Mouse (Mus musculus): ENCODE data around the gene Fut11. TPM values are rescaled to one million over a fixed set of nuclear protein-coding genes. Genes with fewer than 3 reads are reported as not detected.

Gene Fut11
- polyA plus RNA-seq, 2 experiments = 3.3 to 4.3 TPM

- no peak overlapping the region for H3K4me2 ChIP-seq (ENCODE audit: low read depth)
- WGBS (ENCODE audit: insufficient replicate concordance) = 65% methylated on average over 11 of the region's 11 CpGs
- H3K4me1 ChIP-seq (replicated peaks; ENCODE audit: control insufficient read depth in 2 of 2, insufficient read depth in 2 of 2, low read length in 1 of 2) = peaks cover under 1 to 8% of the 10 kb centered on the region in 2 experiments; a peak in 3 of 4 replicates
- no peak overlapping the region for H3K9ac ChIP-seq (replicated peaks)
- H3K27me3 ChIP-seq (ENCODE audit: control insufficient read depth, insufficient read depth, low read length) = no peaks in the 10 kb centered on the region
- H3K36me3 ChIP-seq (replicated peaks; ENCODE audit: control insufficient read depth, insufficient read depth, low read depth) = peaks cover 12% of the 10 kb centered on the region
- TF ChIP-seq CTCF (IDR thresholded peaks at IDR 0.05; ENCODE audit: low read depth) (no peak), EP300 (IDR thresholded peaks at IDR 0.05; ENCODE audit: low read depth) (no peak)
- ATAC-seq (ENCODE audit: insufficient read depth) (no peak), DNase-seq (ENCODE audit: low read depth in 3 of 3, low spot score in 3 of 3) (no peak)
- H3K4me3 ChIP-seq (ENCODE audit: insufficient read depth in 1 of 2, low read depth in 2 of 2, low read length in 2 of 2) = no peak overlapping the region
- no peak overlapping the region for H3K27ac ChIP-seq
- no peaks in the 10 kb centered on the region for H3K9me3 ChIP-seq (ENCODE audit: control insufficient read depth, low read length)
Measured at GRCm38 (mm10) chr14:20713832-20714231, 19.1 kb downstream of the Fut11 start.

- DNase-seq (ENCODE audit: low read depth in 3 of 3, low spot score in 3 of 3) = no peak
- Histone ChIP-seq H3K9me3 (ENCODE audit: control insufficient read depth, low read length) (no peaks in the 10 kb centered on the region), H3K36me3 (replicated peaks; ENCODE audit: control insufficient read depth, insufficient read depth, low read depth) (peaks cover 29% of the 10 kb centered on the region), H3K4me3 (ENCODE audit: insufficient read depth in 1 of 2, low read depth in 2 of 2, low read length in 2 of 2) (no peak overlapping the region), H3K9ac (replicated peaks) (no peak overlapping the region), H3K27ac (no peak overlapping the region), H3K4me1 (replicated peaks; ENCODE audit: control insufficient read depth in 2 of 2, insufficient read depth in 2 of 2, low read length in 1 of 2) (peaks cover 0 to 6% of the 10 kb centered on the region in 2 experiments; a peak in 2 of 4 replicates), H3K27me3 (ENCODE audit: control insufficient read depth, insufficient read depth, low read length) (no peaks in the 10 kb centered on the region), H3K4me2 (ENCODE audit: low read depth) (no peak overlapping the region)
- ATAC-seq (ENCODE audit: insufficient read depth) = no peak
- TF ChIP-seq CTCF (IDR thresholded peaks at IDR 0.05; ENCODE audit: low read depth) (no peak), EP300 (IDR thresholded peaks at IDR 0.05; ENCODE audit: low read depth) (no peak)
- WGBS (ENCODE audit: insufficient replicate concordance) = 75% methylated on average over 10 of the region's 10 CpGs
Measured at GRCm38 (mm10) chr14:20718443-20718842, 23.7 kb downstream of the Fut11 start.

GRCm38 (mm10) chr14:20719767-20720166 lies 25.0 kb downstream of the Fut11 start:
- H3K27me3 ChIP-seq (ENCODE audit: control insufficient read depth, insufficient read depth, low read length) = no peaks in the 10 kb centered on the region
- peaks cover 0 to 6% of the 10 kb centered on the region in 2 experiments; a peak in 2 of 4 replicates for H3K4me1 ChIP-seq (replicated peaks; ENCODE audit: control insufficient read depth in 2 of 2, insufficient read depth in 2 of 2, low read length in 1 of 2)
- H3K4me3 ChIP-seq (ENCODE audit: insufficient read depth in 1 of 2, low read depth in 2 of 2, low read length in 2 of 2) = no peak overlapping the region
- 83% methylated on average over 12 of the region's 12 CpGs for WGBS (ENCODE audit: insufficient replicate concordance)
- ATAC-seq (ENCODE audit: insufficient read depth) (no peak), DNase-seq (ENCODE audit: low read depth in 3 of 3, low spot score in 3 of 3) (no peak)
- no peak overlapping the region for H3K27ac ChIP-seq
- H3K36me3 ChIP-seq (replicated peaks; ENCODE audit: control insufficient read depth, insufficient read depth, low read depth) = peaks cover 42% of the 10 kb centered on the region
- no peaks in the 10 kb centered on the region for H3K9me3 ChIP-seq (ENCODE audit: control insufficient read depth, low read length)
- no peak for TF ChIP-seq EP300 (IDR thresholded peaks at IDR 0.05; ENCODE audit: low read depth)
- no peak for TF ChIP-seq CTCF (IDR thresholded peaks at IDR 0.05; ENCODE audit: low read depth)
- H3K9ac ChIP-seq (replicated peaks) = no peak overlapping the region
- no peak overlapping the region for H3K4me2 ChIP-seq (ENCODE audit: low read depth)

GRCm38 (mm10) chr14:20721371-20721770 lies 26.6 kb downstream of the Fut11 start:
- Histone ChIP-seq H3K27ac (no peak overlapping the region), H3K9ac (replicated peaks) (no peak overlapping the region), H3K27me3 (ENCODE audit: control insufficient read depth, insufficient read depth, low read length) (no peaks in the 10 kb centered on the region), H3K36me3 (replicated peaks; ENCODE audit: control insufficient read depth, insufficient read depth, low read depth) (peaks cover 52% of the 10 kb centered on the region), H3K4me1 (replicated peaks; ENCODE audit: control insufficient read depth in 2 of 2, insufficient read depth in 2 of 2, low read length in 1 of 2) (peaks cover 10 to 16% of the 10 kb centered on the region in 2 experiments), H3K9me3 (ENCODE audit: control insufficient read depth, low read length) (no peaks in the 10 kb centered on the region), H3K4me3 (ENCODE audit: insufficient read depth in 1 of 2, low read depth in 2 of 2, low read length in 2 of 2) (no peak overlapping the region), H3K4me2 (ENCODE audit: low read depth) (no peak overlapping the region)
- no peak for DNase-seq (ENCODE audit: low read depth in 3 of 3, low spot score in 3 of 3)
- no peak for ATAC-seq (ENCODE audit: insufficient read depth)
- TF ChIP-seq EP300 (IDR thresholded peaks at IDR 0.05; ENCODE audit: low read depth) = no peak
- TF ChIP-seq CTCF (IDR thresholded peaks at IDR 0.05; ENCODE audit: low read depth) = no peak
- 82% methylated on average over 4 of the region's 4 CpGs for WGBS (ENCODE audit: insufficient replicate concordance)

GRCm38 (mm10) chr14:20723006-20723405 lies 28.2 kb downstream of the Fut11 start:
- Histone ChIP-seq H3K4me2 (ENCODE audit: low read depth) (no peak overlapping the region), H3K27me3 (ENCODE audit: control insufficient read depth, insufficient read depth, low read length) (no peaks in the 10 kb centered on the region), H3K27ac (no peak overlapping the region), H3K9me3 (ENCODE audit: control insufficient read depth, low read length) (no peaks in the 10 kb centered on the region), H3K36me3 (replicated peaks; ENCODE audit: control insufficient read depth, insufficient read depth, low read depth) (peaks cover 63% of the 10 kb centered on the region), H3K9ac (replicated peaks) (no peak overlapping the region), H3K4me1 (replicated peaks; ENCODE audit: control insufficient read depth in 2 of 2, insufficient read depth in 2 of 2, low read length in 1 of 2) (peaks cover 10 to 16% of the 10 kb centered on the region in 2 experiments), H3K4me3 (ENCODE audit: insufficient read depth in 1 of 2, low read depth in 2 of 2, low read length in 2 of 2) (no peak overlapping the region)
- DNase-seq (ENCODE audit: low read depth in 3 of 3, low spot score in 3 of 3) (no peak), ATAC-seq (ENCODE audit: insufficient read depth) (no peak)
- 87% methylated on average over 12 of the region's 12 CpGs for WGBS (ENCODE audit: insufficient replicate concordance)
- no peak for TF ChIP-seq CTCF (IDR thresholded peaks at IDR 0.05; ENCODE audit: low read depth)

Measured in liver, embryonic 14.5 days (tissue).